ENCODE assay signal across 8 mouse cellular contexts in genomic region chr6:71826869-71827268, GRCm38 (mm10). TPM values are rescaled to one million over a fixed set of nuclear protein-coding genes. Genes with fewer than 3 reads are reported as not detected.
DNase-seq lines count a peak whose midpoint lies in the region; ATAC-seq and TF ChIP-seq lines count a peak whose summit lies in the region.

Gene Mrpl35 (minus strand): TSS chr6:71826969.

- no peak for DNase-seq in layer of hippocampus, adult 8-10 months (ENCODE audit: low spot score in 2 of 2)
- DNase-seq in layer of hippocampus, adult 11-12 months (ENCODE audit: low spot score): no peak
- no peak for DNase-seq in brain, embryonic 14.5 days (ENCODE audit: low read depth)
- no peak for DNase-seq in left cerebral cortex, postnatal 36 days (ENCODE audit: low spot score in 2 of 2)
- no peak for DNase-seq in thymus, postnatal 36 days

- H3K4me2 ChIP-seq in heart, embryonic 13.5 days: no peak within 1 kb of the TSS

- H3K27ac ChIP-seq in heart, embryonic 13.5 days (replicated peaks): no peak within 1 kb of the TSS
- H3K27ac ChIP-seq in olfactory bulb, adult 2 months (ENCODE audit: insufficient read depth, low read depth, low read length): no peak within 1 kb of the TSS

- H3K4me3 ChIP-seq in heart, embryonic 13.5 days: no peak within 1 kb of the TSS
- H3K4me3 ChIP-seq in olfactory bulb, adult 2 months (ENCODE audit: insufficient read depth, low read depth, low read length): no peak within 1 kb of the TSS

- H3K9me3 ChIP-seq in heart, embryonic 13.5 days: no peaks in the 10 kb centered on the region

- 31% methylated on average over 1 of the region's 1 CpGs for WGBS in heart, embryonic 13.5 days
- WGBS in olfactory bulb, adult 2 months: 32% methylated on average over 1 of the region's 1 CpGs

- no peak for ATAC-seq in heart, embryonic 13.5 days (ENCODE audit: extremely low read depth, insufficient number of reproducible peaks, low FRiP score, low TSS enrichment)
- no peak for ATAC-seq in erythroid progenitor cell, adult 5-6 weeks (replicated peaks; ENCODE audit: low FRiP score, poor library complexity, severe bottlenecking)

- H3K36me3 ChIP-seq in heart, embryonic 13.5 days: no peaks in the 10 kb centered on the region

- no peak for TF ChIP-seq CTCF in brain, embryonic 14.5 days (IDR thresholded peaks at IDR 0.05; ENCODE audit: borderline replicate concordance, extremely low read depth, insufficient read depth, insufficient read length)
- no peak for TF ChIP-seq CTCF in olfactory bulb, adult 2 months (IDR thresholded peaks at IDR 0.05; ENCODE audit: insufficient read depth, low read depth, low read length)

- no peak for TF ChIP-seq POLR2A in brain, embryonic 14.5 days (IDR thresholded peaks at IDR 0.05; ENCODE audit: borderline replicate concordance, extremely low read depth, insufficient read depth, insufficient read length, poor library complexity, severe bottlenecking)
- TF ChIP-seq POLR2A in olfactory bulb, adult 2 months (IDR thresholded peaks at IDR 0.05; ENCODE audit: insufficient read depth, low read depth, low read length): no peak

- no peaks in the 10 kb centered on the region for H3K27me3 ChIP-seq in heart, embryonic 13.5 days (replicated peaks)

- no peak within 1 kb of the TSS for H3K9ac ChIP-seq in heart, embryonic 13.5 days

- intact Hi-C loops in left cerebral cortex, postnatal 36 days (cut with DNase I): no loop called here

- peaks cover 15% of the 10 kb centered on the region for H3K4me1 ChIP-seq in heart, embryonic 13.5 days
- H3K4me1 ChIP-seq in olfactory bulb, adult 2 months (ENCODE audit: control insufficient read depth, insufficient read depth, low read length): no peaks in the 10 kb centered on the region

RNA-seq across cellular contexts. Expression of gene Mrpl35, which starts in this region (rescaled TPM):
- 10 to 100 TPM; 26.5 to 37.6 (median 31.4) TPM for total RNA-seq in layer of hippocampus, adult 8-10 months (2022)
- polyA plus RNA-seq in brain, embryonic 14.5 days (2012; rRNA removed): 11.9 and 13.2 TPM in 2 replicates
- 53.1 and 60.9 TPM in 2 replicates for polyA plus RNA-seq in heart, embryonic 13.5 days (2015; fragmentation: Nextera tagmentation; extraction: Ambion mirVana)
- total RNA-seq in left cerebral cortex, postnatal 36 days (2021): 10 to 100 TPM; 26.4 to 29.1 TPM
- polyA plus RNA-seq in olfactory bulb, adult 2 months (2012; ENCODE audit: insufficient read depth, insufficient read length, low replicate concordance, missing spikeins): not detected in 2 replicates
- 5.8 and 5.9 TPM in 2 replicates for total RNA-seq in erythroid progenitor cell, adult 5-6 weeks (2015; ENCODE audit: low replicate concordance)
- total RNA-seq in erythroid progenitor cell, adult 5-6 weeks (2017; ENCODE audit: low replicate concordance): 8.0 and 17.9 TPM in 2 replicates
